ENCODE assay signal across 16 mouse cellular contexts in genomic region chr5:114653656-114654437, GRCm38 (mm10). TPM values are rescaled to one million over a fixed set of nuclear protein-coding genes. Genes with fewer than 3 reads are reported as not detected.
A peak's percentile ranks its signal among the peaks of the same experiment; 100 is the strongest.
DNase-seq lines count a peak whose midpoint lies in the region; ATAC-seq and TF ChIP-seq lines count a peak whose summit lies in the region.
"Had no signal": no experiment of that assay in that cellular context is flagged by ENCODE, and none has a peak within 500 bp of the region (broad histone marks: within the 10 kb centered on the region; RNA-seq: fewer than 3 reads in every experiment).

No protein-coding gene starts in this region.

- H3K4me2 ChIP-seq in liver, postnatal 0 days (ENCODE audit: low read depth, low read length) = no peak overlapping the region
- H3K4me2 ChIP-seq: embryonic facial prominence, embryonic 15.5 days; heart, embryonic 15.5 days; liver, embryonic 15.5 days; neural tube, embryonic 13.5 days had no signal

- no peaks in the 10 kb centered on the region for H3K9me3 ChIP-seq in heart, embryonic 10.5 days
- no peaks in the 10 kb centered on the region for H3K9me3 ChIP-seq in liver, postnatal 0 days (ENCODE audit: low read length)
- H3K9me3 ChIP-seq: embryonic facial prominence, embryonic 15.5 days; heart, embryonic 15.5 days; liver, embryonic 15.5 days; neural tube, embryonic 13.5 days had no signal

- no peaks in the 10 kb centered on the region for H3K79me2 ChIP-seq in heart, adult 2 months (replicated peaks; ENCODE audit: control insufficient read depth, insufficient read depth, low read length)

- ATAC-seq in liver, postnatal 0 days = 0 out of 2 replicates have a peak, but pooled peaks have one; percentile 21
- peak; percentile 82 for ATAC-seq in megakaryocyte, adult 5-6 weeks (ENCODE audit: poor library complexity, severe bottlenecking)

- DNase-seq in heart, adult 2 months = peak; percentile 66 to 75
- no peak for DNase-seq in heart, embryonic 10.5 days (ENCODE audit: low spot score)
- peak; percentile 71 for DNase-seq in heart, adult 8-10 months (ENCODE audit: low spot score)
- DNase-seq in liver, postnatal 0 days = no peak
- no peak for DNase-seq in cerebellum, adult 2 months
- DNase-seq in left cerebral cortex, adult 8-10 months (ENCODE audit: low spot score in 2 of 2) = no peak
- DNase-seq: cerebellum, adult 8-10 months; kidney, adult 9 months; kidney, postnatal 4 days; left cerebral cortex, postnatal 4 days; thymus, adult 2 months had no signal

- H3K27me3 ChIP-seq in heart, adult 2 months (ENCODE audit: control insufficient read depth, insufficient read depth, low read length) = no peaks in the 10 kb centered on the region; the same call in 1 of the 2 replicates
- peaks cover 97% of the 10 kb centered on the region for H3K27me3 ChIP-seq in heart, embryonic 10.5 days (ENCODE audit: insufficient read depth, poor library complexity, severe bottlenecking)
- H3K27me3 ChIP-seq in liver, postnatal 0 days (ENCODE audit: insufficient read depth, low read length) = peaks cover 25% of the 10 kb centered on the region
- peaks cover 4% of the 10 kb centered on the region; the same call in 1 of the 2 replicates for H3K27me3 ChIP-seq in cerebellum, adult 2 months (ENCODE audit: control insufficient read depth, insufficient read depth, low read length)

- TF ChIP-seq EP300 in heart, adult 2 months (IDR thresholded peaks at IDR 0.05; ENCODE audit: insufficient read depth, low read depth, low read length) = no peak
- TF ChIP-seq EP300 in liver, postnatal 0 days (IDR thresholded peaks at IDR 0.05; ENCODE audit: low read depth) = no peak

- TF ChIP-seq CTCF in heart, adult 2 months (IDR thresholded peaks at IDR 0.05) = no peak
- no peak for TF ChIP-seq CTCF in liver, postnatal 0 days (IDR thresholded peaks at IDR 0.05; ENCODE audit: low read depth)
- TF ChIP-seq CTCF in cerebellum, adult 2 months (IDR thresholded peaks at IDR 0.05; ENCODE audit: borderline replicate concordance, insufficient read depth, low read depth, low read length) = no peak

- H3K4me1 ChIP-seq in heart, adult 2 months (ENCODE audit: control insufficient read depth, insufficient read depth, low read length) = peaks cover 13% of the 10 kb centered on the region
- H3K4me1 ChIP-seq in heart, embryonic 10.5 days = peaks cover 39% of the 10 kb centered on the region
- H3K4me1 ChIP-seq in liver, postnatal 0 days (ENCODE audit: insufficient read depth) = no peaks in the 10 kb centered on the region
- H3K4me1 ChIP-seq in cerebellum, adult 2 months (ENCODE audit: control insufficient read depth, insufficient read depth, low read length) = no peaks in the 10 kb centered on the region

- 51% methylated on average over 14 of the region's 15 CpGs for WGBS in heart, adult 2 months
- WGBS in heart, embryonic 10.5 days = 63% methylated on average over 15 of the region's 15 CpGs
- 59% methylated on average over 11 of the region's 15 CpGs for WGBS in liver, postnatal 0 days (ENCODE audit: insufficient replicate concordance)
- 79% methylated on average over 15 of the region's 15 CpGs for WGBS in cerebellum, adult 2 months

- H3K36me3 ChIP-seq in heart, adult 2 months (ENCODE audit: control insufficient read depth, insufficient read depth, low read length) = no peaks in the 10 kb centered on the region
- H3K36me3 ChIP-seq in heart, embryonic 10.5 days = no peaks in the 10 kb centered on the region
- no peaks in the 10 kb centered on the region for H3K36me3 ChIP-seq in liver, postnatal 0 days (replicated peaks; ENCODE audit: insufficient read depth, low read length)
- H3K36me3 ChIP-seq: embryonic facial prominence, embryonic 15.5 days; heart, embryonic 15.5 days; liver, embryonic 15.5 days; neural tube, embryonic 13.5 days had no signal

- no peak overlapping the region for H3K9ac ChIP-seq in heart, adult 2 months (ENCODE audit: low read depth, low read length)
- no peak overlapping the region for H3K9ac ChIP-seq in liver, postnatal 0 days (replicated peaks)
- H3K9ac ChIP-seq: embryonic facial prominence, embryonic 15.5 days; heart, embryonic 15.5 days; liver, embryonic 15.5 days; neural tube, embryonic 13.5 days had no signal

- H3K4me3 ChIP-seq in heart, adult 2 months = no peak overlapping the region
- no peak overlapping the region for H3K4me3 ChIP-seq in heart, embryonic 10.5 days
- no peak overlapping the region for H3K4me3 ChIP-seq in liver, postnatal 0 days (ENCODE audit: low read depth, low read length)
- H3K4me3 ChIP-seq in cerebellum, adult 2 months (replicated peaks; ENCODE audit: insufficient read depth, low read depth, low read length) = no peak overlapping the region
- H3K4me3 ChIP-seq: embryonic facial prominence, embryonic 15.5 days; heart, embryonic 15.5 days; liver, embryonic 15.5 days; neural tube, embryonic 13.5 days had no signal

- peak; percentile 65 for TF ChIP-seq POLR2A in heart, adult 2 months (IDR thresholded peaks at IDR 0.05; ENCODE audit: insufficient read depth, low read depth, low read length)
- no peak for TF ChIP-seq POLR2A in cerebellum, adult 2 months (IDR thresholded peaks at IDR 0.05; ENCODE audit: borderline replicate concordance, insufficient read depth, low read length)

- peak overlapping the region; percentile 78 for H3K27ac ChIP-seq in heart, adult 2 months
- H3K27ac ChIP-seq in heart, embryonic 10.5 days = no peak overlapping the region; the same call in 1 of the 2 replicates
- no peak overlapping the region for H3K27ac ChIP-seq in liver, postnatal 0 days (ENCODE audit: low read depth)
- H3K27ac ChIP-seq in cerebellum, adult 2 months (ENCODE audit: insufficient read depth, low read length) = no peak overlapping the region
- H3K27ac ChIP-seq: embryonic facial prominence, embryonic 15.5 days; heart, embryonic 15.5 days; liver, embryonic 15.5 days; neural tube, embryonic 13.5 days had no signal

- intact Hi-C loops in heart, adult 2 months (cut with DNase I) = no loop called here

RNA-seq across cellular contexts. Expression of gene Trpv4, which starts 4.4 kb away (rescaled TPM):
- 1 to 10 TPM; 3.6 to 5.1 TPM for total RNA-seq in heart, adult 2 months (2021)
- polyA plus RNA-seq in heart, adult 2 months (2012; rRNA removed) = 4.6 and 7.5 TPM in 2 replicates
- polyA plus RNA-seq in heart, embryonic 10.5 days (2016; fragmentation: Nextera tagmentation; extraction: Ambion mirVana) = 1.1 TPM in 2 replicates
- total RNA-seq in heart, adult 8-10 months (2022) = 1 to 10 TPM; 3.2 to 6.5 (median 4.9) TPM
- 0.32 and 0.38 TPM in 2 replicates for polyA plus RNA-seq in liver, postnatal 0 days (2015; fragmentation: Nextera tagmentation; extraction: Ambion mirVana)
- 1.5 TPM in 2 replicates for total RNA-seq in megakaryocyte, adult 5-6 weeks (2015)
- 0.94 and 1.8 TPM in 2 replicates for total RNA-seq in megakaryocyte, adult 5-6 weeks (2017)
- 3.0 and 5.5 TPM in 2 replicates for polyA plus RNA-seq in cerebellum, adult 2 months (2012; rRNA removed)
- total RNA-seq in left cerebral cortex, adult 8-10 months (2022) = 1 to 10 TPM; 1.1 to 2.4 (median 1.5) TPM

RNA-seq across cellular contexts. Expression of gene Gltp, which starts 36.9 kb away (rescaled TPM):
- total RNA-seq in heart, adult 2 months (2021) = 10 to 100 TPM; 14.2 to 17.0 TPM
- 36.3 and 37.8 TPM in 2 replicates for polyA plus RNA-seq in heart, adult 2 months (2012; rRNA removed)
- 65.8 and 71.8 TPM in 2 replicates for polyA plus RNA-seq in heart, embryonic 10.5 days (2016; fragmentation: Nextera tagmentation; extraction: Ambion mirVana)
- total RNA-seq in heart, adult 8-10 months (2022) = 10 to 100 TPM; 18.4 to 19.2 (median 18.5) TPM
- 23.1 and 23.8 TPM in 2 replicates for polyA plus RNA-seq in liver, postnatal 0 days (2015; fragmentation: Nextera tagmentation; extraction: Ambion mirVana)
- 268 and 269 TPM in 2 replicates for total RNA-seq in megakaryocyte, adult 5-6 weeks (2015)
- total RNA-seq in megakaryocyte, adult 5-6 weeks (2017) = 135 and 141 TPM in 2 replicates
- polyA plus RNA-seq in cerebellum, adult 2 months (2012; rRNA removed) = 79.3 and 87.5 TPM in 2 replicates
- 10 to 100 TPM; 33.0 to 39.0 (median 35.4) TPM for total RNA-seq in left cerebral cortex, adult 8-10 months (2022)

RNA-seq across cellular contexts. Expression of gene Tchp, which starts 53.7 kb away (rescaled TPM):
- total RNA-seq in heart, adult 2 months (2021) = 1 to 10 TPM; 3.4 to 4.0 TPM
- 6.1 and 8.5 TPM in 2 replicates for polyA plus RNA-seq in heart, adult 2 months (2012; rRNA removed)
- 8.8 and 11.4 TPM in 2 replicates for polyA plus RNA-seq in heart, embryonic 10.5 days (2016; fragmentation: Nextera tagmentation; extraction: Ambion mirVana)
- total RNA-seq in heart, adult 8-10 months (2022) = 1 to 10 TPM; 4.2 to 5.0 (median 4.9) TPM
- polyA plus RNA-seq in liver, postnatal 0 days (2015; fragmentation: Nextera tagmentation; extraction: Ambion mirVana) = 1.9 and 2.4 TPM in 2 replicates
- total RNA-seq in megakaryocyte, adult 5-6 weeks (2015) = 2.6 and 3.0 TPM in 2 replicates
- total RNA-seq in megakaryocyte, adult 5-6 weeks (2017) = 6.9 and 7.6 TPM in 2 replicates
- polyA plus RNA-seq in cerebellum, adult 2 months (2012; rRNA removed) = 33.9 and 35.5 TPM in 2 replicates
- 10 to 100 TPM; 10.7 to 18.7 (median 13.2) TPM for total RNA-seq in left cerebral cortex, adult 8-10 months (2022)

Comparison
In these comparisons a context has a peak if more than half of its experiments do, and no peak if none do; other contexts are left out.
1. DNase-seq: peak in heart, adult 2 months (2 of 2) and heart, adult 8-10 months (single experiment); none in heart, embryonic 10.5 days (single experiment), liver, postnatal 0 days (single experiment), cerebellum, adult 2 months (0 of 2) and left cerebral cortex, adult 8-10 months (0 of 2).